Mouse (Mus musculus) urinary bladder, postnatal 25 days (tissue): ENCODE measurements at regions not wholly inside any gene's neighbourhood (a gene's known extent, or its start where the extent isn't known, plus 50 kb on each side); places are given as distances from the start of the nearest gene placed in this dataset.

ENCODE experiments used
- DNase-seq: peaks from one replicate; pipeline ENCODE4 v3.0.0; 2022; ENCODE audit warnings: low spot score

DNA sequence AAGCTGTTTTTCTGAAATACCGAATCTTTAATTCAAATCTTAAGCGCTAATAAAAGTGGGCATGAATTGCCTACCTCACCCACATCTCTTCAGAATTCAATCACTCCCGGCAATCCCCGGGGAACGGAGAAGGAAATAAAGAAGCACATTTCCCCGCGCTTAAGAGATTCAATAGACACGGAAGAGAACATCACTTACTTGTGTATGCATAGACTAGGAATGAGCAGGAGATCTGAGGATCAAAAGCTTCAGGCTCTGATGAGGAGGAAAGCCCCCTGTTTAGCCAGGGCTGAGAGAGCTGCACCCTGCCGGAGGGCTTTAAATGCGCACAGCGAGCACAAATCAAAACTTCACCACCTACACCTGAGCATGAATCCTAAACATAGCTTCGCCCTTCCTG is 72.0 kb upstream of the Arglu1 start:
- no peak for DNase-seq

DNA sequence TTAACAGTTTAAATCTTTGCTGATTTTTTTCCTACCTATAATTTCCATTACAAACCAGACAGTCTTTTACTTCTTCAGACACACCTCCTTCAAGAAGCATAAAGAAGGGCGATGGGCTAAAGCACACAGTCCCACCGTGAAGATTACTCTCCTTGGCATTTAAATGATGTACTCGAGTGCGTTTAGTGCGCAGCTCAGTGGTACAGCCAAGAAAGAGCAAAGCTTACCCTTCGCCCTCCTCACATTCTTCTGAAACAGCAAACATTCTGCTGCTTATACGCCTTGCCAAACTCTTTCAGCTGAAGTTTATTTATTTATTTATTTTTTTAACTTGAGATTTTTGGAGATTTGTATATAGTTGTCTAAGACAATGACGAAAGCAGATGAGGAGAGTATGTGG is 68.0 kb upstream of the Arglu1 start:
- no peak for DNase-seq

DNA sequence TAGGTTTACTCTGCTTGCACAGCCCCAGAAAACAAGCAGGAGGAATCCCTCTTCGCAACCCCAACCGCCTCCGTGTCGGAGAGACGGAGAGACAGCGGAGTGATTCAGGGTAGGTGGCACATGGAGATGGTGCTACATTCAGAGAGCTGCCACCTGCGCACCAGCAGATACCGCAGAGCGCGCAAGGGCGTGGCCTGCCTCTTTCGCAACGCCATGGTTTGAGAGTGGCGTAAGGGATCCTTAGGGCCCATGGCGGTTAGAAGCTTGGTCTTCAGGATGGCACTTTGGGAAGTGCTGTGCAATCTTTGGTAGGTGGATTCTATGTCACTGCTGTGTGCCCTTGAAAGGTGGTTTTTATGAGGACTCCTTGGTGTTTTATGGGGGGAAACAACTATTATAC is 60.9 kb upstream of the Arglu1 start:
- no peak for DNase-seq

DNA sequence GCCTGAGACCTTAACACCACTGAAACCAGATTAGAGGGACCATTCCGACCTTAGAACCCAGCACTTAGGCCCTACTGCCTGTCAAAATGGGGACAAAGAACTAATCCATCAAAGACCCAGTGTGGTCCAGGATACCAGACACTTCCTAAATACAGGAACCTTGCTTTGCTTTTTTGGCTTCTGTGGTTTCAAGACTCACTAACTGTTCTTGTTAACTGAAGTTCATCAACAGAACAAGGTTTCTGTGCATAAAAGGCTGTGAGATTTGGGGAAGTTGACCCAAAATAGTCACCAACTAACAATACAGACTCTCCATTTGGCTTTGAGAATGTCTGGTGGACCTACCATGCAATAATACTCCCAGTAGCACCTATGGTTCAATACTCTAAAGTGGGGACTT is 56.4 kb upstream of the Arglu1 start:
- no peak for DNase-seq

DNA sequence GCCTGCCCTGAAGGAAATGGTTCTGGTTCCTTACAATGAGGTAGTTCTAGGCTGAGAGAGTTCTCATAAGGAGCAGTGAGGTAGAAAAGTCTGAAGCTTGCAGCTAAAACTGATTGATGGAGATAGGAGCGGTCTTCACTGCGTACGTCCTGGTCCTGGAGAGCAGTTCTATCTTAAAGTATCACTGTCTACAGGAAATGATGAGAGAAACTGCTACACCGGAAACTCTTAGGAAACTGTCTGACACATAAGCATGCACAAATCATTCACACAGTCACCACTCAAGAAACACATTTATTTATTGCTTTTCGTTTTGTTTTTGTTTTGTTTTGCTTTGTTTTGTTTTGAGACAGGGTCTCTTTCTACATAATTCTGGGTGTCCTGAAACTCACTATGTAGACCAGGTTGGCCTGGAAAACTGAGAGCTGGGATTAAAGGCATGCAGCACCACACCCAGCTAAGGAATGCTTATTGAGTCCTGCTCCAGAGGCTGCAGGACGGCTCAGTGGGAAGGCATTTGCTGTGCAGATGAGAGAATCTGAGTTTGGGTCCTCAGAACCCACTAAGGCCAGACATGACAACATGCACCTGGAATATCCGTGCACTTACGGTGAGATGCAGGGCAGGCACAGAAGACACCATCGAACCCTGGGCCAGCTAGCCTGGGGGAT is 55.4 kb upstream of the Arglu1 start:
- no peak for DNase-seq
